Mouse (Mus musculus) bone marrow macrophage, adult 2 months (primary cell): ENCODE results near the gene Slc2a10.

ENCODE experiments used
- CTCF ChIP-seq: IDR thresholded peaks from 2 replicates; pipeline ENCODE4 v1.5.1; 2012; ENCODE audit warnings: low read depth, mild to moderate bottlenecking, low read length, moderate library complexity
- POLR2A ChIP-seq: IDR thresholded peaks from 2 replicates; pipeline ENCODE4 v1.6.1; 2012; ENCODE audit warnings: mild to moderate bottlenecking, low read depth, low read length, borderline replicate concordance

GRCm38 (mm10) chr2:165564620-165565019 is 61.0 kb downstream of the Slc2a10 start:
- TF ChIP-seq CTCF = no peak
- no peak for TF ChIP-seq POLR2A
